Mouse (Mus musculus) thymus, adult 18-20 months (tissue): ENCODE measurements at regions not wholly inside any gene's neighbourhood (a gene's known extent, or its start where the extent isn't known, plus 50 kb on each side); places are given as distances from the start of the nearest gene placed in this dataset.
"Not testable (repeated sequence)": the region's sequence is repeated elsewhere in the genome, so short reads cannot be mapped to it uniquely, and the experiment has no call there.

Experiments used
- DNase-seq, 2 experiments: peaks; one replicate each; pipeline ENCODE4 v3.0.0; 2022; ENCODE audit warnings: mixed read lengths in 2 of 2

DNA sequence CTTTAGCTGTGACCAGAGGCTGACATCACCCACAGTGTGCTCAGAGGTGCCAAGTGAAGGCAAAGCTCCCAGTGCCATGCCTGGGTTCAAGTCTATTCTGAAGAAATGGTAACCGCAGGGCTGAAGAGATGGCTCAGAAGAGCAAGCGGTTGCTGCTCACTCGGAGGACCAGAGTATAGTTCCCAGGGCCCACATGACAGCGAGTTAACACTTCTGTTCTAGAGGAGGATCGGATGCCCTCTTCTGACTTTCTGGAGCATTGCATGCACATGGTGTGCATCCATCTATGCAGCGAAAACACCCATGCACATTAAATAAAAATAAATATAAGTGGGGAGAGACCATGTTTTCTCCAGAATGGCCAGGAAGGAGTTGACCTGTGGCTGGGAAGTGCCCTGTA, 209.5 kb downstream of the Sorl1 start:
- no peak for DNase-seq

DNA sequence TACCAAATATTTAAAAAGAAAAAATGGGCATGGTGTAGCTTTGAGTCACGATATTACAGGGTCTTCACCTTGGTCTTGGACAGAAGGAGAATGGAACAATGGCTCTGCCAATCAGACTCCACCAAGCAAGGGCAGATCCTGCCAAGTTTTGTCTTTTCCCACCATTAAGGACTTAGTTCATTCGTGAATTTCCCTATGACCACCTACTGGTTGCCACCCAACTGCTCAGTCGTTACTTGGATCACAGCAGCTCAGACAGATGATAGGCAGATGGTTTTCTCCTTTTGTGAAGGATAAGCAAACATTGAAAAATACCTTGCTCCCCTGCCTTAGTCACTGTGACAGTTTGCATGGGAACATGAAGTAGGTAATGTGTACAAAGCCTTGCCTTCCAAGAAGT, 210.2 kb downstream of the Sorl1 start:
- DNase-seq = no peak

DNA sequence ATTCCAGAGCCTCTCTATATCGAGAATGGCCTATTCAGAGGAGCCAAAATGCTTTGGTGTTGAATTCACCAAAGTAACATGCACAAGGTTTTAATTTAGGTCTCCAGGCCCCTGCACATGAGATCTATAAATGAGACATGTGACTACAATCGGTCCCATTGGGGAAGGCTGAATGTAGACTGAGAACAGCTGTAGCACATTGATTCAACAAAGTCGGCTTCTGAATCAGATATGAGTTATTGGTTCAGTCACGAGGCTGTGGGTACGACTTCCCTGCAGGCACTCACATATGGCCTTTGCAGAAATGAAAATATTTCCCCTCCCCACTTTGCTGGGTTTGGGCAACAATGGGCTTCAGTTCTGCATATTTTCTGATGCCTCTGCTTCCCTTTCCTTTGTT, 211.6 kb downstream of the Sorl1 start:
- DNase-seq = no peak

DNA sequence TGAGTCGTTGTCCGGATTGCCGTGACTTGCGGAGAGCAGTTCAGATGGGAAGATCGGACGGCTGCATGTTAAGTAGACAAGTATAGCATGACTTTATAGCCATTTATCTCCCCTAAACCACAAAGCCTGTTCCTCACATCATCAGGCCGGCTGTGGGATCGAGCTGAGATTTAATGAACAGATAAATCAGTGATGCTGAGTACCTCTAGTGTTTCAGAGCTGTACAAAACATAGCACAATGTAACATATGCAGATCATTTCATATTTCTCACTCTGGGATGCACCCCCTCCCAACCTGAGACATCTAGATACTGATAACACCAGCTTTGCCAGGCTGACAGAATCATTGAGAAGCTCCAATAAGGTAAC, 223.5 kb downstream of the Sorl1 start:
- no peak for DNase-seq

DNA sequence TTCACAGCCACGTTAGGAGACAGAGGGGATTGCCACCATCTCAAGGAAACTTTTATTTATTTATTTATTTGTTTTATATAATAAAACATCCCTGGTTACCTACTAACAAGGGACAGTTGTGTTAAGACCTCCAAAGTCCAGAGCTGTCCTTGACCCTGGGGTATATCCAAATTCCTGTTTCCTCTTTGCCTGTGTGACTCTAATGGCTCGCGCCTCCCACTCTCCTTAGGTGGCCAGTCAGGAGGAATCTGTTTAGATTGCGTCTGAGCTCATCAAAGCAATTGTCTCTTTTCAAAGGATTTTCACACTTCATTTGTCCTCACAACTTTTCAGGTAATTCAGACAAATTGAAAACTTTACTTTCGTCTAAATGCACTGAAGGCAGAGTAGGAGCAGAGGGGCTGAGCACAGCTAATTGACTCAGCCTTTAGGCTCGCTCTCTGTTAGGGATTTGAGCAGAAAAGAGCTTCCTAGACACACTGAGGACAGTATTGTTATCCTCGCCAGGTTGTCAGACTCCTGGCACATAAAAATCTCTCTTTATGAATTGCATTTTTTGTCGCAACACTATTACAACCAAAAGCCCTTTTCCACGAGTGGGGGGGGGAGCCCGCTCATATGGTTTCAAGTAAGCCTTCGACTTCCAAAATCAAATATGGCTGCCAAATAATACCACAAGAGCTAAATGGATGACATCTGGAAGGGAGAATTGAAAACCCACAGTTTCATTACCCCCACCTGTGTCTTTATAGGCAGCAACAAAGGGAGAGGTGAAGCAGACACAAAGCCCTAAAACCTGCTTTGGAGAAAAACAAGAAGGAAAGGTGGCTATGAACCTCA, 224.1 kb downstream of the Sorl1 start:
- DNase-seq = no peak

DNA sequence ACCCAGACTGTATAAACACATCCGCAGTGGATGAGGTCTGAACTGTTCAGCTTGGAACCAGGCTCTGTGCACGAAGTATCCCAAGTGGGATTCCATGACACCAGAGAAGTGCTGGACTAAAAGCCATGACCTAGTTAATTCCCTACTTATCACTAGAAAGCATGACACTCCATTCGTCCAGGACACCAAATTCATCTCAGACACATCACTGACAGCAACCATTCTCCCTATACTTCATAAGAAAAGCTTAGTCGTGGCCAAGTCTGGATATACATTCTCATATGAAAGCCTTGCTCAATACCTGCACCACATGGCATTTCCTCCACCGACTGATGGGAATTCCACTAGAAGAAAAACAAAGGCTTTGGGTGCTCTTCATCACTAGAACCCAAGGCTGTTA, 229.0 kb downstream of the Sorl1 start:
- no peak for DNase-seq

DNA sequence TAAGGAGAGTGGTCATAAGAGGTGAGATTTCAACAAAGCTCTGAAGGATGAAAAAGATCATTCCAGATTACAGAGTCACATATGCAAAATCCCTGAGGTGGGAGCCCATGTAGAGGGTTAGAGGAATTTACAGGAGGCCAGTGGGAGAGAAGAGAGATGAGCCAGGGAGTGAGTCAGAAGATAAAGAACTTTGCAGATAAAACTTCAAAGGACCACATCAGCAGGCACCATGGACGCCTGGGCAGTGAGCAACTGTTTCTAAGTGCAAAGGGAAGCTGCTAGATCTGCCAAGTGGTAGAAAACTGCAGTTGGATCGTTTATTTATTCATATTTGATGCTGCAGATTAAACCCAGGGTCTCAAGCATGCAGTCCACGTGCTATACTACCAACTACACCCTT, 231.3 kb downstream of the Sorl1 start:
- DNase-seq = no peak

DNA sequence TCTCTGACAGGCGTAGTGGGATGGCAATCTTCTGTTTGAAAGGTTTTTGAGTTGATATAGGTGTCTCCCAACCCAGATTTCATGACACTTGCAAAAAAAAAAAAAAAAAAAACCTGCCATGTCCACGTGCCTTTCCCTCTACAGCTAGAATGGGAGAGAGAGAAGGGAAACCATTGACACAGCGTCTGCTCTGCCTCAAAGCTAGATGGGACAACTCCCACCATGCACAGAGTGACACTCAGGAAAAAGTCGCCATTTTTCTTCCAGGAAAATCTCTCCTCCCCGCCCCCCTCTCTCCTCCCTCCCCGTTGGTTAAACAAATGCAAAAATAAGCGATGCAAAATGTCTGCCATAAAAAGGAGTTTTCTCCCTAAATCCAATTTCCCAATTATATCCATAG, 232.9 kb downstream of the Sorl1 start:
- DNase-seq = no peak

DNA sequence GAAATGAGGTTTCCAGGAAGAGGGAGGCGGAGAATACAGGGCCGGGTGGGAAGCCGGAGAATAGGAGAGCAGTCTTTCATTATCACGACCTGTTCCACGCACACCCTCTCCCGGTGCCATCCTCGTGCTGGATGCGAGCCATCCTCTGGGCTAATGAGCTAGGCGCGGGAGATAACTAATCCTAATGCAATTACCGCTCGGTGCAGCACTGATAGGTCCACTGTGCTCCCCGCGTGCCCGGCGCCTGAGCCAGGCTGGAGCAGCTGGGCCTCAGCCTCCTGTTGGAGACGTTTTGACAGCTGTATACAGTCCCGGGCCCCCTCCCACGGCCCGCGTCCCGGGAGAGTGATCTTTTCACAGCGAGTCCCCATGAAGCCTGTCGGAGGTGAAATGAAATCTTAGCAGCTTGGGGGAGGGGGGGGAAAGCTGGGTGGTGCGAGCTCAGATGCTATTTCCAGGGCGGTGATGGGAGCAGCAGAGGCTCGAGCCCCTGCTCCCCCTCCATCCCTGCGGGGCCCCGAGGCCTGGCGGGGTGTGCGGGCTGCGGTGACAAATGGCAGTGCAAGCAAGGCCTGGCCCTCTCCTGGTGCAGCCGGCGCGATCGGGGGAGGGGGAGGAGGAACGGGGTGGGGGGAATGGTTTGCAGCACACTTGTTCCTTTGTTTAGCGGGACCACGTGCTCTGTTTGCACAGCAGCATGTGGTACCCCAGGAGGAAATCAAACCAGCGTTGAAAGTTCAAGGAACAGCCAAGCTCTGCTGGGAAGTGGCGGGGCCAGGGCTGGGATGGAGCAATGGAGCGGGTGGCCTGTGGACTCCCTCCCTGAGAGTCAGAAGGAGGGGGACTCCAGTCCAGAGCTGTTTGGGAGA, 233.6 kb downstream of the Sorl1 start:
- peak in 1 of 2 experiments; percentile 2 for DNase-seq

DNA sequence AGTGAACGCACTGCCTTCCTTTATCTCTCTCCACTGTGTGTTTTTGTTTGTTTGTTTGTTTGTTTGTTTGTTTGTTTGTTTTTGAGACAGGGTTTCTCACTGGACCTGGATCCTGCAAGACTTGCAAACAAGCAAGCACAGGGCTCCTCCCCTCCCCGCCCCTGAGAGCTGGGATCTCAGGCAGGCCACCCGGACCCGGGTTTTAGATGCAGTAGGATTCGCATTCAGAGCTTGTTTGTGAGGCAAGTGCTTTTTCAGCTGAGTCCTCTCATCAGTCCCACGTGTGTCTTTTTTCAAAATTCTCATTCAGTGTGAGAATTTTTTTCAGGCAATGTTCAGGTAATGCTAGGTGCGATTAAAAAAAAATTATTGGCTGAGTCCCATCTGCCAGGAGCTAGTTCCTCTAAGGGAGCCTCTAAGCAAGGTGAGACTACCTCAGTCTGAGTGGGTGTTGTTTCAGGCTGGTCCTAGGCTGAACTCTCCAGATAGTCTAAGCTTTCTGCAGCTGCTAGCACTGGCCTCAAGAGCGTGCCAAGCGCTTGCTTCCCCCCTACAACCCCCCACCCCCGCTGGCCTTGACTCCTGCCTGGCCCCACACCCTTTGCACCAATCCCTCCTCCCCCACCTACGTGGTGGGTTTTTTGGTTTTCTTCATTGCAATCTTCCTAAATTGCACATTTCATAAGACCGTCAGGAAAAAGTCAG, 234.4 kb downstream of the Sorl1 start:
- no peak for DNase-seq

DNA sequence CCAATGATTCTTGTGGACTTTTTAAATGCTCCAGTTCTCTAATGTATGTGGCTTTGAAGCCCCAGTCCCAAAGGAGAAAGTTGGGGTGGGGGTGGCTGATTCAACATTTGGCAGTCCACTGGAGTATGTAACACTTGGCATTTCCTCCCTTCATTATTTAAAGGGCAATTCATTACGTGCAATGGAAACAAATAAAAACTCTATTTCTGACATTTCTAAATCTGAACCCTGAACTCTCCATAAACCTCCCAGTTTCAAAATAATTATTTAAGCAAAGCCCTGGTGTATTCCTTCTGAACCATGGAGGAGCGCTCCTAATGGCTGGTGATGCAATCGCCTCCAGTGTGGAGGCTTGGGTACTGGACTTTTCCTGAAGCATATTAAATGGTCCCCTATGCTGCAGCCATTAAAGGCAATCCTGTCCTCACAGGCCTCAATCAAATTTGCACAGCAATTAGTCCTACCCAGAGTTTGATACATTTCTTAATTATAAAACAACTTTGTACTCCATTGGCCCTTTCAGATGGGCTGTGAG, 235.4 kb downstream of the Sorl1 start:
- no peak for DNase-seq

DNA sequence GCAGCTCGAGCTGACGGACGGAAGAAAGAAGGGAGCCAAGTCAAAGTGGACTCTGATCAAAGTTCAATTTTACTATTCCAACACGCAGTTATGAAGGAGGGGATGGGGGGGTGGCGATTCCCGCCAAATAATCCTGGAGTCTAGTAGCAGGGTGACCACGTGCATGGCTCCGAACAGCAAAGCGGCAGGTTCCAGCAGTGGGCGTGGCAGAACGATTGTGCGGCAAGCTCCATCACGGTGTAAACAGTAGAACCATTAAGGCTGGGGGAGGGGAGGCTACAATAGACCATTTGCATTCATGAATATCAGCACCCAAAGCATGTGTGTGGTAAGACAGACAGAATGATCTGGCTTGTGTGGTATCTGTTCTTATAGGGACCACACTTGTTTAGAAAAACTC, 237.6 kb downstream of the Sorl1 start:
- DNase-seq = not testable (repeated sequence)

DNA sequence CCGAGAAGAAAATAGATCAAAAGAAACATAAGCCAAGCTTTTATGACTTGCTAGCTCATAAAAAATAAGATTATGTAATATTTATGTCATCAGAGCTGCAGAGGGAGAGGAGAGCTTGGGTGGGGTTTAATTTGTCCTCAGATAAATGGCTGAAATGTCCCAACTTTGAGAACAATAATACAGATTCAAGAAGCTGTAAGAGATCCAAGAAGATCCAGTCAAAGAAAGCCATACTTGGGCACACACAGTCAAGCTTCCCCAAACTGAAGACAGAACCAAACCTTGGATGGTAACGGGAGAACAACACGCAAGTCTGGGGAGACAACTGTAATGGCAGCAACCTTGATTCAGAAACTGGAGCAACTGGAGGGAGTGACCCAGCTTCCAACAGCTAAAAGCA, 243.6 kb downstream of the Sorl1 start:
- DNase-seq = no peak

DNA sequence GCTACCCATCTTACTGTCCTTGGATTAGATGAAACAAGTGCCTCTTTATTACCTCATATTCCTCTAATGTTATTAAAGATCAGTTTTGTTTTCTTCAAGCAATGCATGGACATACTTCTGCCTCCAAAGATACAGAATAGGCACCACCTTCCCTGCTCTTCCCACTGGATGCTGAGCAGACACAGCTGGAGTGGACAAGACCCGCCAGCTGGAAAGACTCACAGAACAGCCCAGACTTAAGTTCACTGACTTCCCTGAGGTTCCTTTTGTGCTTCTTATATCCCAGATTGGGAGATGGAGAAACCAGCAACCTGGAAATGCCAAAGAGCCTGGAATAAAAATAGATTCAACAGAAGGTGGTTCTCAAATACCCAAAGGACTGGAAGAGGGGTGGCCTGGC, 245.0 kb downstream of the Sorl1 start:
- no peak for DNase-seq

DNA sequence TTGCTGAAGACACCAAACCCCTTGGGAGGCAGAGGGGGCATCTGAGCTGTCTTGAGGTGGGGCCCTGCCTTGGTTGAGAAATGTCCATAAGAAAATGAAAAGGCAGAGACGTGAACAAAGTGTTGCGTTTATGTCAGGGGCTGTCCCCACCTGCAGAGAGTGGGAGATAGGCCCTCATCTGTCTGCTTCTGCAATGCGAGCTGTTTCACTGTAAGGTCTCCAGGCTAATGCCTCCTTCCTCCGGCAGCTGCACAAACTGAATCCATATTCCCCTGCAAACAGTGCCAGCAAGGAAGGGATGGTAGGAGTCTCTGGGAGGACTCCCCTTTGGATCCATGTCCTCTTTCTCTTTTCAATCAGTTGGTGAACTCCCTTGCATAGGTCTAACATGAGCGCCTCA, 263.0 kb downstream of the Sorl1 start:
- DNase-seq = no peak

DNA sequence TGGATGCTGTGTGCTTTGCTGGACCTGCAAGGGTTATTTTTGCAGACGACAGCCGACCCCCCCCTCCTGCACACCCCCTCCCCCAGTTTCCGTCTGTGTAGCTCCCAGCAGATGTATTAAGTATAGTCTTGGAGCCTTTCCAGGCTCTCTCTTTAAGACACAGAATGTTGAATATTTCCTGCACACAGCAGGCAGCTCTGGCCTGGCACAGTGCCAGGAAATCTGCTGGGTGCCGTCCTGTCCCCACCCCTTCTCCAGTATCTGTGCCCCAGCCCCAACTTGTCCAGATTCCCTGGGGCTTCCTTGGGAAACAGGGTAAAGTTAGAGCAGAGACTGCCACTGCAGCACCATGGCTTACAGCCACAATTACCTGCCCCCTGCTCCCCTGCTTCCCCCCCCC, 263.4 kb downstream of the Sorl1 start:
- DNase-seq = no peak

DNA sequence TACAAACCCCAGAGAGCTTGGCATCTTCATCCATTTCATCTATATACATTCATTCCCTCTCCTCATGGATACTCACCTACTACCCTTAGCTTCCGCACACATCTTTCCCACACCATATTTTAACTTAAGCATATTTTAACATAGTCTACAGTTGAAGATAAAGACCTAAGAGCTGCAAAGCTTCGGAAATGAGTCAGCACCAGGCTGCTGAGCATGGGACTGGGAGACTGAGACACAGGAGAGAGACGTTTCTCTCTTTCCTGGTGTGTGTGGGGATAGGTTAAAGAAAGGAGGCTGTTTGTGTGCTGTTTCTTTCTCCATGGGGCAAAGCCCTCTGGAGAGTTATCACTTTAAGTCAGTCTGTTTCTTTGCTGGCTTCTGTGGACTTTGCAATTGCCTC, 264.3 kb downstream of the Sorl1 start:
- no peak for DNase-seq

DNA sequence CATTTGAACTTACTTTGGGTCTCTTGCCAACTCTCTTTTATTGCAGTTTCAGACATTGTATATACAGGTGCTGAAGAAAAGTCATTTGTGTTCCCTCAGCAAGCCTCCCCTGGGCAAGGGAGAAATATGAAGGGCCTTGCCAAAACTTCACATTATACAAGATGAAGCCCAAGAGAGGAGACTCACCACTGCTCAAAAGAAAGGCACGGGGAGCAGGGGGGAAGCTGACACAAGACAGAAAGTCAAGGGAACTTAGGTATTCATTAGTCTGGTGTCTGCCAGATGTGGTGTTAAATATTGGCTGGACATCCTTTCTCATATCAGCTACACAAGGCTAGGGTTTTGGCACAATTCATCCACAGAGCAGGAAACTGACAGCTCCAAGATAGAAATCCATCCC, 272.0 kb downstream of the Sorl1 start:
- no peak for DNase-seq

DNA sequence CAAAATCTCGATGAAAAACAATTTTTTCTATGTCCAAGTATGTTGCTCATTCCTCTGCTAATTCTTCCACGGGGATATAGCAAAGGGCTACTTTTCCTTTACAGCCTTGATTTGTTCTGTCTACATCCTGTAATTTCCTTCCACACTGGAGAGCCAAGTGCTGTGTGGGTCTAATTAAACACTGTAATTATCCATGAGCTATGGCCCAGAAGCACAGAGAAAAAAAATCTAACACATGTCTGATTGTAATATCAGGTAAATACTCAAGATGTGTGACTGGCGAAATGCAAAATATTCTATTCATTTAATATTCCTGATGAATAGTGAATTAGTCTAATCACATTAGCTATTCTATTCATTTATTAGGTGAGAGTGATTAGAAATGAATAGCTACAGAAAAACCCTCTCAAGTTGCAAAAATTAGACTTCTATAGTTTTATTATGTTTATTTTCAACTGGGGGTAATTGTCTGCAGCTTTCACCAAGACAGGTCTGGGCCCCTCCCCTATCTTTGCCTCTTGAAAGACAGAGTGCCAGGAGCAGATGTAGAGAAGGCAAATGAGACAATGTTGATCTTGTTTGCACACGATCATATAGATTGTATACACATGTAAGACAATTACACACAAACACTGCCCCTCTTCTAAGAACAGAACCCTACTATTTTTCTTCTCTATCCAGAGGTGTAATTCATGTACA, 274.3 kb downstream of the Sorl1 start:
- no peak for DNase-seq

DNA sequence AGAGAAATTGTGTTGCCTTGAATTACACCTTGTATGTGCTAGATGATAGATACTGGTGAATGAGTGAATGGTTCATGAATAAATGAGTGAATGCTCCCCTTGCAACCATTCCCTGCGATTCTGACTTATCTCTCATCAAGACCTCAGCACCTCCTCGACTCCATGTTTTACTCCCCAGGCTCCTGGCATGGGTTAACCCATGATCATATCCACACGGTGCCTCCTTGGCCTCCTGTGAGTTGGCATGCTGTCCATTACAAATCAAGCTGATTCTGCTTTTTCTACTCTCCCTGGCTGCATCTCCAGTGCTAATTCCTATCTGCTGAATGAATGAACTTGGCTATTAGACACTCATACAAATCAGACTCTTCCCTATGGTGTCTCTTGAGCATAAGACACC, 279.5 kb downstream of the Sorl1 start:
- DNase-seq = no peak

DNA sequence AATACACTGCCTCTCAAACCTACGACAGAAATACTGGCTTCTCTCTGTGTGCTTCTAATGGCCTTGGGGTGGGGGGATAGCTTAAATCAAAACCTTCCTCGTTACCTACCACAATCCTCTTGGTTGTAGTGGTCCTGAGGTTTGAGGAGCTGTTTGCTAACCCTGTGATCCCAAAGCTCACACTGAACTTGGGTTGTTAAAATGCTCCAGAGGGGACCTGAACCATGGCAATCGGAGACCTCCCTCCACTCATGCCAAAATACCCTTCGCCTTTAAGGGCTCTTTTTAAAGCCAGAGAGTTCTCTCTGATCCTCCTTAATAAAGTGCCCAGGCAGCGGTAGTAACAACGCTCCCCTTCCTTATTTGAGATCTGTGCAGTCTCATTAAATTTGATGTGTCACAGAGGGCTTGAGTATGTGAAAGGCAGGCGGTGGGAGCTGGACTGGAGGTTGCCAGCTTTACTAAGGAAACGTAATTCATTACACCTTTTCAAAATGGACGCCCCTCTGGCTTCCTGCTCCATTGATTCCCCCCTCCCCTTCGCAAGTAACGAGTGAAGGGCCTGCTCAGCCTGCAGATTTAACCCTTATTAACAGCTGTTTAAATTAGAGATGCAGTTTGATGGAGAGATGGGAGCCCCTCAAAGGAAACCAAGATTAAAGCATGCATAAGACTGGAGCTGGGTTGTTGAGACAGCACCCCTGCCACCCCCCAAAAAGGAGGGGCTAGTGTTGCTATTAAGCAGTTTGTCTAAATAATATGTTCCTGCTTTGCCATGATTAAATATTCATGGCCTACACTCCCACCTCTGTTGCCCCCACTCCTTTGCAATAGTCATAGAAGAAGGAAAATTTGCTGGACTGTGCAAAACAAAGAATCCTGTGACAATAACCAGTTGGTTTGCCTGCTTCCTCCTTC, 289.4 kb downstream of the Sorl1 start:
- DNase-seq = no peak

DNA sequence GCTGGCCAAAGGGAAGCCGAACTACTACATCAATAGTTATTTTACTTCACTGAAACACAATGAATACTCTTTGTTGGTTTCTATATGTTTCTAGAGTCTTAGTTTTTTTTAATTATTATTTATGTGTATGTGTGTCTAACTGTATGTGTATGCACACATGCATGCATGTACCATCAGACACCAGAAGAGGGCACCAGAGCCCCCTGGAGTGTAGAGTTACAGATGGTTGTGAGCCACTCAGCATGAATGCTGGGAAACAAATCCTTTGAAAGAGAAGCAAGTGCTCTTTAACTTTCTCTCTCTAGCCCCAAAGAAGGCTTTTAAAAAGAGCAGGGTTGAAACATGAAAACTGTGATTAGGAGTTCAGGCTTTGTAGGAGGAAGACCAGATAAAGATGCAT, 290.7 kb downstream of the Sorl1 start:
- no peak for DNase-seq
